Mouse (Mus musculus) kidney, adult 8-10 months (tissue): ENCODE data around the gene Upp2.

Source experiments
- DNase-seq, 2 experiments: peaks; one replicate each; pipeline ENCODE4 v3.0.0; 2022

The Upp2 gene

DNA sequence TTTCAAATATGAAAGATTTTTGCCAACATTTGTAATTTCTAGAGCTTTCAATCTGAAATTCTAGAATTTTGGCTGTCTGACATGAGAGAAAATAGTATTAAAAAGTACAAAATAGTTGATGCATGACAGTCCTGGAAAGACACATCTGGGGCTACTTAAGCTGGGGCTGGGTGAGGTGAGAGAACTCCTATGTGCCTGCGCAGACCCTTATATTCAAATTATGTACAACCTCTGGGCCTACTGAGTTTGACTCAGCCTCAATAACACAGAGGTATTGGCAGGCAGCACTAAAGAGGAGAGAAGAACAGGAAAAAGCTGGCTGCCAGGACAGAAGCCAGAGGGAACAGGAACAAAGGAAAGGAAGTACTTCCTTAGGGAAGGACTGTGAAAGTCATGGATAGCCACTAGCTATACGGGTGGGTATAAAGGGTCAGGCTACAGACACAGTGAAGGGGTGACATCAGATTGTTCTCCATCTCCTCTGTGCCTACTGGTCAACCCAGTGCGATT is 211.9 kb downstream of the Upp2 start:
- no peak for DNase-seq

DNA sequence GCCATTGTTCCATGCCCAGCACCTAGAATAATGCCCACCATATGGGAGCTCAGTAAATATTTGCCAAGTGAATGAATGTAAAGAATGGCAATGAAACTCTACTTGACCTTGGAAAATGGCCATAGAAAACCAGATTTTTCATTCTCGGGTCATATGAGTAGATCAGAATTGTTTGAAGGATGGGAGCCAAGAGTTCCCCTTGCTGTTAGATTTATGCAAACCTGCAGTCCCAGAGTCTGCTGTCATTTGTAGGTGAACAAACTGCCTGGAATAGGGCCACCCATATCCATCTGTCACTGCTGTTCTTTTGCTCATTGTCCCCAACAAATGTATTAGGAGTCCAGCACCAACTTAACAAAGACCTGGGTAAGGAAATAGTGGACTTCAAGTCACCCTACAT is 216.4 kb downstream of the Upp2 start:
- DNase-seq = no peak

DNA sequence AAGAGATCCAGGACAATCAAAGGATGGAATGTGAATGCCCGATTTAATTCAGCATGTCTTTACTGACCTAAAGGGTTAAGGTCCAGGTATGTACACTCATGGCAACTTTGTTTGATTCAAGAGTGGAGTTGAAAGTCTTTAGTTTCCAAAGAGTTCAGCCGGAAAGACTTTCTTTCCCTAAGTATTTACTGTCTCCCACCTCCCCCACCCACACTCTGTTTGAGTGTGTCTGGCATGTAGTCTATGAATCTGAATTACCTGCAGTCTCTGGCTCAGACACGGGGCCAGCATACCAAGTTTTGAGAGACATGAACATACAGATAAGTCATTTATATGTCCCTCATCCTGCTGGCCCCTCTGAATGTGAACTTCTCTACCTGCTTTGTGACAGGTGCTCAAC is 219.1 kb downstream of the Upp2 start:
- no peak for DNase-seq

DNA sequence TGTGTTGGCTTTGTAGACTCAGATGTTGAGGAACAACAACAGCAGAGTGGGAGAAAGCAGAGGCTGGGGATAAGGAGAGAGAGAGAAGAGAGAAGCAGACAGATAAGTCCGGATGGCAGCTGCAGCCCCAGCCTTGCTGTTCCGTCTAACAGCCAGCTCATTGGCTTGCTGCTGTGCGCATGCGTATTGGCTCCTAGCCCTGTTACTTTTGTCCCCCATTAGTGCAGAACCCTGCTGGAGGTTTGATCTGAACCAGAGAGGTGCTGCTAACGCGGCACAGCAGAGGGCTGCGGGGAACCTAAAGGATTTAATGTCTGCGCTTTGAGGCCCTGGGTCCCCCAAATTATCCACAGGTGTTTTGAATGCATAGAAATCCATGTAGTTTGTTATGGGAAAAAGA is 219.6 kb downstream of the Upp2 start:
- no peak for DNase-seq

DNA sequence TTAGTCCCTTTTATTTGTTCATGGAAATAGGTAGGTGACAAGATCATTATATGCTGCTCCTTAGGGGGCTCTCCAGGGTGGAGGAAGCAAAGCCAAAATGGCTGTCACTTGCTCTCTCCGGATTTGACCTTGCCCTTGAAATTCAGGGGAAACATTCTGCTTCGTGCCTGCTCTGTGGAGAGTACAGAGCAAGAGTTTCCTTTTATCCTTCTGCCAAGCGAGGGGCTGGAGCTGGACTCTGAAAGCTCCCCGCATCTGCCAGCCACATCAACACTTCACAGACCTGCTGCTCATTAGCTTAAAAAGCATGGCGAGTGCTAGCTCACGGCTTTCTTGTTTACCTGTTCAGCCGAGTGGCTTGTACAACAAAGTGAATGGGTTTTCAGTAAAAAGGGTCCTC is 220.3 kb downstream of the Upp2 start:
- DNase-seq = no peak

DNA sequence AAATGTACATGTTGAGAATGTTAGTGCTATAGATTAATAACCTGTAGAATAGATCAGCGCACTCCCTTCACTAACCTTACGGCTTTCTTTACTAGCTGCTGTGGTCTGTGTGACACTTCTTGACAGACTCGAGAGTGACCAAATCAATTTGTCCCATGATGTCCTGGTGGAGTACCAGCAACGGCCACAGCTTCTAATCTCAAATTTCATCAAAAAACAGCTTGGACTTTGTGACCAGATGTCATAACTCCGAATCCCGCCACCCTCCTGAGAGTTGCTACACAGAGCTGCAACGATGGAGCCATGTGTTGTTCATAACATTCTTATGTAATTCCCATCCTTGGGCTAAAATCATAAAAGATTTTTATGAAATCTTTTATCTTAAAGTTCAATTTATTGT is 222.8 kb downstream of the Upp2 start:
- DNase-seq = no peak

DNA sequence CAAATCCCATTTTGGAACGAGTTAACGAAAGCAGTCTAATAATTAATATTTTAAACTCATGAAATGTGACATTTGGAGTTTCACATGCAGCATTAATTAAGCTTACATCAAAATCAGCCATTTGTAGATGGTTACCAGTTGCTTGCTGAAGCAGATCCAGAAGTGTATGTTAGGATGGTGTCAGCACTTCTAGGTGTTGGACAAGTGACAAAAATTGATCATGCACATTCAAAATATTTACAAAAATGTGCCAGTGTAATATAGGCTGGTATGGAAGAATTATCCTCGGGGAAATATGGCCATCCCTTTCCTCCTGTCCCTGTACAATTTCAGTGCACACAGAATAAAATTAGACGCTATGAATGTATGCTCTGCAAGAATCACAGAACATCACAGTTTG is 223.3 kb downstream of the Upp2 start:
- no peak for DNase-seq

DNA sequence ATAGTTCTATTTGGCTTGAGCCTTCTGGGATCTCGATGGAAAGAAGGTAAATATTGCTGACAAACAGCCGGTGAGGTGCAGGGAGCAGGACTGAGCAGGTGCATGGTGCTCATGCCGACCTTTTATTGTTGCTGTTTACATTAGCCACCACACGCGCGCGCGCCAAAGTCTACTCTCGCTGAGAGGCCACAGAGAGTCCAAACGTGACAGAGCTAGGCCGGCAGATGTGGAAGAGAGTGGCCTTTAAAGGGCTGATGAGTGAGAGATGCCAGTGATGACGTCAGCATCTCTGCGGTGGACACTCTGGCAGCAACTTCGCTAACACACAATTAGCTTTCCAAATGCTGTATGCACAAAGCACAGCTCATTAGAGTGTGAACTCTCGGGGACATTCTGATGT is 227.4 kb downstream of the Upp2 start:
- no peak for DNase-seq

DNA sequence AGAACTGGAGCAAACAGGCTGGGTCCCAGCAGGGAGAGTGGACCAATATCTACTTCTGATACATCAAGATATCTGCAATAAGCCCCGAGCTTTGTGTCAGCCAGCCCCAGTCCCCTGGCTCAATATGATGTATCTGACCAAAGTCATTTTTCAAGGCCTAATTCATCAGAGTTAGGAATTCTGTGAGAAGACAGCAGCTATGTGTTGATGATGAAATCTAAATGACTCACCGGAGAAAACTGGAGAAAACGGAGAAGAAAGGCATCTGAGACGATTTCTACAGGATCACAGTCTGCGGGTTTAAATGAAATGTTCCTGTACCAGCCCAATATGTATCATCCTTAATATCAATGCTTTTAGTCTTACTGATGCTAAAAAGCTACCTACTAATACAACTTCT is 228.3 kb downstream of the Upp2 start:
- DNase-seq = no peak

DNA sequence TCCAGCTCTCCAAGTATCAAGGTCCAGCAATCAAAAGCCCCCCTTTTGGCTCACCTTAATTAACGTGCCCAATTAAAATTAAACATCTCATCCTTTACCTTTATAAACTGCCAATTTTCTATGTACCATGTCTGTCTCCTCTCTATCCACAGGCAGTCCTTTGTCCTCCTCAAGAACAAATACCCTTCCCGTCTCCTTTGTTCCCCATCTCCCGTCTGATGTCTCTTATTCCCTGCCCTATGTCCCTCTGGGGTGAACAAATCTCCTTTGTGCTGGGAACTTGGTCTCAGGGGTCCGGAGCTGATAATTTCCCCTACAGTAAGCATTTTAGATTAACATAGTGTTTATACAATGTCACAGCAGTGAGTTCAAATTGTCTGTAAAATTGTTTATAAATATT is 230.4 kb downstream of the Upp2 start:
- DNase-seq = no peak

DNA sequence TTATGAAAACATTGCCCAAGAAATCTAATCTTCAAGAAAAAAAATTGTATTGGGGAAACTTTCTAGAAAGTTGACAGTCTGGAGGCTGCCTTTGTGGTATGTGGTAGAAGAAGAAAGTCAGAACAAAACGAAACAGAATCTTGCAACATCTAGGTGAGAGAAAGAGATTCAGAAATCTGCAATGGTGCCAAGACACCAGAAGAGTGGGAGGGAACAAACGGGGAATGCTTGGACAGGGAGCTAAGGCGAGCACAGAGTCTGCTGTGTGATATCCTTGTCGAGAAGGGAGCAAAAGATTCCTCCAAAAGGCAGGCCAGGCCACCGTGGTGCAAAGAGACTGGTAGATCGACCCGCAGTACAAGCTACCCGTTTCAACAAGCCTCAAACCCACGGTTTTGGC is 232.0 kb downstream of the Upp2 start:
- no peak for DNase-seq

DNA sequence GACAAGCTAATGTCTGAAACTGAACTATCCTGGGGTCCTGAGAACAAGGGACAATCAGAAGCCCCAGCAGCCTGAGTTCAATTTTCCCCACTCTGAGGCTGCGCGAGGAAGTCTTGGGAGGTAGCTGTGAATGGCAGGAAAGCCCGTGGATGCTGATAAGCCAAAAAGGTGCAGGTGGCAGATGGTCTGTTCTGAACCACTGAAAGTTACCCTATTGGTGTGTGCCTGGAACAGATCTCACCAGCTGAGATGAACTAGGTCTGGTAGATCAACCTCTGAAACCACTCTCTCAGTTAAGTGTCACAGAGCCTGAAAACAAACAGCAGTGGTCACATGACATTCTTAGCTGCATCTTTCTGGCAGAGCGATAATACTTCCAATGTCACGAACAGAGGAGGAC is 232.5 kb downstream of the Upp2 start:
- no peak for DNase-seq

DNA sequence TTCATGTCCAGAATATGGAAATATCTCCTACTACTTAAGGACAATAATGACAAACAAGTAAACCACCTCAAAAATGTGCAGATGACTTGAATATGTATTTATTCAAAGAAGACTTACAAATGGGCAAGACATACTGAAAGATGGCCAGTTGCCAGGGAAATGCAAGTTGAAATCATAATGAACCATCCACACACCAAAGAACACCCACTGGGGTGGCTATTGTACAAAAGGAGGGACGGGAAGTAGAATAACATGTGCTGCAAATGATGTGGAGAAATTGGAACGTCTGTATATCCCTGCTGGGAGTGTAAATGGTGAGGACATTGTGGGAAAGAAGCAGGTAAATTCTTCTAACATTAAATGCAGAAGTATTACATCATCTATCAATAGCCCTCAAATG is 245.8 kb downstream of the Upp2 start:
- no peak for DNase-seq

DNA sequence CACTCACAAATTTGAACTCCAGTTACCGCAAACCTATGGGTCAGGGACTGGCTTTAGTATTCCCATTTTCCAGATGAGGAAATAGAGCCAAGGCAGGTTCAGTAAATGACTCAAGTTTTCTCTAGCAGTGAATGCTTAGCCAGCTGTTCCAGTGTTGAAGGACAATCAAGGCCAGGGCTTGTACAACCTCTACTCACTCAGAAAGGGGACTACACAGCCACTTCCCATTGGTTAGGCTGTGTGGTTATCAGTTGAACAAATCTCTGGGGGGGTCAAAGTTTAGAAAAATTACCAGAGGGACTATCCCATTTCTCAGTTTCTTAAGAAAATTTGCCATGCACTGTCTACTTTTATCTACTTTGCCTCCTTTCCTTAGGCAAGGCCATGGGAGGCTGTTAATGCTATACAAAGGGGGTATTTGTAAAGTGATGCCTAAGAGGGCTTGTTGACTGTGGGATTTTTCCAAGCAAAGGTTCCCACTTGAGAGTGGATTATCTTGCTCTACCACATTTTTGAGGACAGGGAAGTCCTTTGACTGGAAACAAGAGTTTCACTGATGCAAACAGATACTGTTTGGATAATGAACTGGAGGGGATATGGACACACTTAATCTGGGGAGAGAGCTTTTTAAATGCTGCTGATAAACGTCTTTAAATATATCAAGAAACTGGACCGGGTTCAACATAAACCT is 262.0 kb downstream of the Upp2 start:
- DNase-seq = no peak

DNA sequence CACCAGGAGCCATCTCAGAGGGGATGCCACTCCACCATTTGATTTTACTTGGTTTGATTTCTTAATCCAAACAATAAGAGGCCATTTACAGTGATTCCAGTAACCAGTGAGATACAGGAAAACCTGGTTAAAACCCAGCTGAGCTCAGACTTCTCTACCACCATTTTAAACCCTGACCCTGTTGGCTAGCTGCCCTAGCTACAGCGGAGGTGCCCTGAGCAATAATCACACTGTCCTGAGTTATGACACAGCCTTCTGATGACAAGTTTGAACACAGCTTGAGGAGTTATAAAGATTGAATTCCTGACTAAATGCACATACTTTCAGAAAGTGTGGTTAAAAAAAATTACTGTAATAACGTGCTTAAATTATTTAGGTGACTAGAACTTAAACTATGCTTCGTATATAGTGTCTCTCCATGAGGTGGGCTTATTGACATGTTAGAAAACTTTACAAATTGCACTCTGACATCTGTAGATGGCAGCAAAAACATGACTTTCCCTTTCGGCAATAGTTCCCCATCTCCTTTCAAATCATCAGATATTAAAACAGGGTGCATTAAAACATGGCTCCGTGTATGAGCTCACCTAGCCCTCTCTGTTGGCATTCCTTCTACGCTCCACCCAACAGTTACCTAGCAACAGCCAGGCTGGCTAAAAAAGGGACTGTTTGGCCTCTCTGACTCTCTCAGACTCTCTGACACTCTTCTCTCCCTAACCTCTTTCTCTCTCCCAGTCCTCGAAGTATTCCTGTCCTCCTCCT is 263.1 kb downstream of the Upp2 start:
- peak; percentile 62 to 76 for DNase-seq

DNA sequence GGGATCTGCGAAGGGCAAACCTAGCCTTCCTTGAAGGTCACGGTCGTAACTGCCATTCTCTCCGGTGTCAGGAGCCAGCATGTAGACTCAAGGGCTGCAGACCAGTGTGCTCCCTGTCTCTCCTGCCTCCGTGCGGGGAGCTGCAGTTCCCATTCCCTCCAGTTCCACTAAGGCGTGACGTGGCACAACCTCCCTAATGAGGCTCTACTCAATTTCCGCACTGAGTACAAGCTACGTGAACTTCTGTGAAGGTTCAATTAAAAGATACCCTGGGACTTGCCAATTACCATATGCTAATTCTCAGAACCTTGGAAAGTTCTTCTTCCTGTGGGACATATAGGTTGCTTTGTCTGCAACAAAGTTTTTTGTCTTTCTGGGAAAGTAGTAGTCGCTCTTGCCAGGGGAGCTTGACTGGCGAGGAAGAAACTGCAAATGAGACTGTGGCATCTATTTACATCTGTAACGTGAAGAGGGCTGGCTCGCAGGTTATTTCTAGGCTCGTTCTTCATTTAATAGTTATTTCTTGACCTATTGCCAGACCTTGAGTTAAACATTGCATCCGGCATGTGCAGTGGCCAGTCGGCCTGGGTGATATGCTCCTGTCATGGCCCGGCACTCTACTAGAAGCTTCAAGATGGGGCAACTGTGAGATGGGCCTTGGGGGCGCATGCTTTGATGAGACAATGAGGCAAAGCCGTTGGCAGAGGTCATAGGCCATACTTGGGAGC is 265.3 kb downstream of the Upp2 start:
- peak; percentile 65 to 74 for DNase-seq

DNA sequence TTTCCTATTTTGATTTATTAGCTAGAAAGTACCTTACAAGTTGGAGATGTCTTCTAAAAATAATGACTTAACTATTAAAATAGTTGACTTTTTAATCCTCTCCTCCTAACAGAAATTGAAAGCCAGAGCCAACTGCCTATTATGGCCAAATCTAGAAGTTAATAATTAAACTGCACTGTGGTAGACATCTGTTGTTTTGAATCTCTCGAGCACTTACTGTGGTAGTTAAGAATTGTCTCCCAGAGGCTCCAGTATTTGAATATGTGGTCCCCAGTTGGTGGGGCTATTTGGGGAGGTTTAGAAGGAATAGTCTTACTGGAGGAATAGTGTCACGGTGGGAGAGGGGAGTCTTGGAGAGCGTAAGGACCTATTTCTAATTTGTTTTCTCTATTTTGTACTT is 273.9 kb downstream of the Upp2 start:
- peak; percentile 42 to 84 for DNase-seq

DNA sequence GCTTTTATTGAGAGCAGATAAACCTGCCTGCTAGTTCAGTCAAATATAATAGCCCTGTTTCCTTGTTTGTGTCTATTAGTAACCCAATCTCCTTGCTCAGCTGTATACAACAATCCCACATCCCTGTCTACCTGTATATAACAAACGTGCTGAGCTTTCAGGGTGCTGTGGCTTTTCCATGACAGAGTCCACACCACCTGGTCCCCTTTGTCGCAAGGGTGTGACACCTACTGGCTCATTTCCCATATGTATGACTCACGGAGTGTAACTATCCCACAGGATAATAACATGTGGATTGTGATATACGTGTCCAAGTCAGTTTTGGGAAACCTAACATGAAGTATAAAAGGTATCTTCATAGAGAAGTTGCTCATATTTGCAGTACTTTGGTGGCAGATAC is 275.3 kb downstream of the Upp2 start:
- DNase-seq = no peak
